Mouse (Mus musculus): ENCODE data around the gene Med29.

The Med29 gene

DNA sequence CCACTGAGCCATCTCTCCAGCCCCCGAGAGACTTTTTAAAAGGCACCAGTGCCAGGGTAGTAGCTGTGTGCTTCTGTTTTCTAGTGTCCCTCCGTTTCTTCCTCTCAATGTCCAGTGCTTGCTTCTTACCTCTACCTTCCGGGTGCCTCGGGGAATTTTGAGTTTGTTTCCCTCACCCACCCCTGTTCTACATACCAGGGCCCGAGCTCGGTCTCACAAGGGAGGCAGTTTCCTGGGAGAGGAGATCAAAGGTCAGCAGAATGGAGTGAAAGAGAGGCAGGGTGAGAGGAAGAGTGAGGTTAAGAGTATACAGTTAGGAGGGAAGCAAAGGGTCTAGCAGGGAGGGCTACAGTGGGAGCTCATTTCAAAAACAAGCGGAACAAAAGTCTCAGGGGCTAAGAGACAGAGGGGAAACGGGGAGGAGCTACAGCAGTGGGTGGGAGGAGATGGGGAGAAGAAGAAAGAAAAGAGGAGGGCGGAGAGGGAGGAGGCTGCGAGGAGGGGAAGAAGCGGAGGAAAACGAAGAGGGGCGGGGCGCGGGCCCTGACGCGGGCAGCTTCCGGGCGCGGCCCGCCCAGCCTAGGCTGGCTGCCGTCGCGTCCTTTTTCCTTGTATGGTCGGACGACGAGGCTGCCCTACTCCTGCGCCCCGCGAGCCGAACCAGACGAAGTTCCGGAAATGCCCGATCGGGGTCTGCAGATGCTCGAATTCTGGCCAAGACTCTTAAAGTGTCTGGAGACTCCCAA is 17.2 kb downstream of the Med29 start:
- peak; percentile 95 for DNase-seq

DNA sequence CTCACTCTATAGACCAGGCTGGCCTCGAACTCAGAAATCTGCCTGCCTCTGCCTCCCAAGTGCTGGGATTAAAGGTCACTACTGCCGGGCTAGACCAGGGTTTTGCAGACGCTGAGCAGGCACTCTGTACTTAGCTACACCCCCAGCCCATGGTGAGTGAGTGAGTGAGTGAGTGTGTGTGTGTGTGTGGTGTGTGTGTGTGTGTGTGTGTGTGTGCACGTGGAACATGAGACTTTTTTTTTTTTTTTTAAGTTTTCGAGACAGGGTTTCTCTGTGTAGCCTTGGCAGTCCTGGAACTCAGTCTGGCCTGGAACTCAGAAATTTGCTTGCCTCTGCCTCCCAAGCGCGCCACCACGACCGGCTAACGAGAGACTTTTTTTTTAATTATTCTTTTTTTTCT is 17.9 kb downstream of the Med29 start:
- DNase-seq = no peak

DNA sequence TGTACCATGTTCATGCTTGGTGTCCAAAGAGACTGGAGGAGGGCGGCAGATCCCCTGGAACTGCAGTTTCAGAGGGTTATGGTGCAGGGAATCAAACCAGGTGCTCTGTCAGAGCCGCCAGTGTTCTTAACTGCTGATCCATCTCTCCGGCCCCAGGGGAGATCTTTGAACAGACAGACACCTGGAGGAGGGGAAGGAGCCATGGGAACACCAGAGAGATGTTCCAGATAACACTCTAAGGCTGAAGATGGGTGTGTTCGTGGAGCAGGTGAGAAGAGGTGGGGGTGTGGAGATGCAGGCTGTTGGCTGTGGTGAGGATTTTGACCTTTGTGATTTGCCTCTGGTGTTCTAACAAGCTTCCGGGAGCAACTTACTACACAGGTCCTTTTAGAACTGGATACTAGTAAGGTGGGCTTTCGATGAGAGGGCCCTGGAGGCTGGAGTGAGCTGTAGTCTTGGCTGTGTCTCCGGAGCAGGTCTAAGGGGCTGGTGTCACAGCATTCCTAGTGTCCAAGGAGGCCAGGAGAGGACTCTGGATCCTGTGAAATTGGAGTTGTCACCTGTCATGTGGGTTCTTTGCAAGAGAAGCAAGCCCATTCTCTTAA is 18.5 kb downstream of the Med29 start:
- DNase-seq = no peak

DNA sequence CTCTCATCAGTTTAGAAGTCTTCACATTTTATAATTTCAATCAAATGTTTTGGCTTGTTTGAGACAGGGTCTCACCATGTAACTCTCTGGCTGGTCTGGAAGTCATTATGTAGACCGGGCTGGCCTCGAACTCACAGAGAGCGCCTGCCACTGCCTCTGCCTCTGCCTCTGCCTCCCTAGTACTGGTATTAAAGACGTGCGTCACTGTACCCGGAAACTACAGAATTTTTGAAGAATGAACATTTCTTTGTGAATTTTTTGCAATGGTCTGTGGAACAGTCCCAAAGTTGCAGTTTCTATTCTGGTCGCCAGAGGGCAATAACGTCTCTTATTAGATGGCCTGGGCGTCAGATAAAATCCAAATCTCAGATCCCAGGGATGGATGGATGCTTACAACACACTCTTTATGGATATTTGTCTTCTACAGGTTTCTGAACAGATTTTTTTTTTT is 19.4 kb downstream of the Med29 start:
- DNase-seq = peak; percentile 91

DNA sequence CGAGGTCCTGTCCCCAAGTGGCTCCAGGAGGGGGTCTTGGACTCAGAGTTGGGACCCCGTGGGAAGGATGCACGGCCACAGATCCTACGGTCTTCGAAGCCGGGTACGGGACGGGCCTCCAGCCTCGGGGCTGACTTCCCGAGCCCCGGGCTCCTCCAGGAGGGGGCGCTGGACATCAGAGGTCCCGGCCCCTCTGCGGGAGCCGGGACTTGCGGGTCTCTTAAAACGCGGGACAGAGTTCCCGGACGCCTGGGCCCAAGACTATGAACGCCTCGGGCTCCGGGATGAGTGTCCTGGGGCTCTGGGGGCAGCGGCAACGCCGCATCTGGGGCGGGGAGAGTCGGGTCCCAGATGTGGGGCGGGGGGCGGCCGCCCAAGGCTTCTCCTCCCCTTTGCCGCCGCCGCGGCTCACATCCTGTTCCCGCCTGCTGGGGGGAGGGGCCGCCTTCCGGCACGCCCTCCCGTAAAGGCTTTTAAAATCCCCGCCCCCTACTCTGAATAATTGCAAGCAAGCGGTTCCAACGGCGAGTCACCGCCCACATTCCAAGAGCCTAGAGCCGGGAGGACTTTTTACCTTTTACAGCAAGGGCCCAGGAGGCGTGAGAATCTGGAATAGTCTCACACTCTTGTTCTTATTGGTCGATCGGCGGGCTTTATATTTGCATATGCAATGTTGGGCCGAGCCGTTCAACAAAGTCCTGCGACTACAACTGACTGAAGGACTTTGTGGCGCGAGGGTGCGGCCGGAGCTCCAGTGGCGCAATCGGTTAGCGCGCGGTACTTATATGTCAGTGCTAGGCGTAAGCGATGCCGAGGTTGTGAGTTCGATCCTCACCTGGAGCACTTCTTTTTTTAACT is 20.0 kb downstream of the Med29 start, which contains the start of gene Plekhg2:
TSS of gene Plekhg2 (minus strand) at position 349 of the 858 bp plus-strand sequence.
- peak; percentile 99 for DNase-seq

DNA sequence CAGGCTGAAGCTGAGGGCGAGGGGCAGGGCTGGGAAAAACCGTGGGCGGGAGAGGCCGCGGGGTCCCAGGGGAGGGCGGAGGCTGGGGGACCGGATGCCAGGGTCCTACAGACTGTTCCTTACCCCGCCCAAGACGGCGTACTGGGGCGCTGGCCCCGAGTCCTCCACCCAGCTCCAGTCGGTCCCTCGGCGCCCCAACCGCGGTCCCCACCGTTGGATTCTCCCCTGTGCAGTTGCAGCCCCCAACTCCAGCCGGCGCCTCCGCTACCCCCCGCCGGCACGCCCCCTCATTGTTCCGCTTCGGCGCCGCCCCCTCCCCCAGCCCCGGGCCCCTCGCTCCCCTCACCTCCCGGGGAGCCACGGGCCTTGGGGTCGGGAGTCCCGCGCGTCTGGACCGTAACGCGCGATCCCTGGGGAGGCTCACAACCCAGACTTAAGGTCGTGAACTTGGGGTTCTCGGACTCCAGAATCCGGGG is 21.0 kb downstream of the Med29 start:
- DNase-seq = peak; percentile 72

DNA sequence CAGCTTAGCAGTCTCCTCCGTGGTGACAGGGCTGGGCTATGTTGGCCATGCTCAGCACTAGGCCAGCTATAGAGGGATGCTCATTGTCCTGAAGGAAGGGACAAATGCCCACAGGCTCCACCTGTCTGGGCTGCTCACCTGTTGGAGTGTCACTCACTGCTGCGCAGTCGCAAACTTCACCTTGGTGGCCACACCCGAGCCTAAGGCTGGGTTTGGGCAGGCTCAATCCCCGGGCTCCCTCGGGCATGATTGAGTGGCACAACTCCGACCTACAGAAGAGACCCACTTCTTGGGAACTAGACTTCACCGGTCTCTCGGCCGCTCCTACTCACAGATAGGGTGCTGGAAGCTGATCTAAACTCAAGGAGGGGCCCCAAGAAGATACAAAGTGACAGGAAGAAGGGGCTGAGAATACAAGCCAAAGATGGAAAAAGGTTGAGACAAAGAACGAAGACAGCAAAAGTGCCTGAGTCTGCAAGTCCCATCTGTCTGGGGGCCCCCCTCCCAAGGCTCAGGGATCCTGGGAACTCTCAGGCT is 21.5 kb downstream of the Med29 start:
- peak; percentile 64 for DNase-seq

DNA sequence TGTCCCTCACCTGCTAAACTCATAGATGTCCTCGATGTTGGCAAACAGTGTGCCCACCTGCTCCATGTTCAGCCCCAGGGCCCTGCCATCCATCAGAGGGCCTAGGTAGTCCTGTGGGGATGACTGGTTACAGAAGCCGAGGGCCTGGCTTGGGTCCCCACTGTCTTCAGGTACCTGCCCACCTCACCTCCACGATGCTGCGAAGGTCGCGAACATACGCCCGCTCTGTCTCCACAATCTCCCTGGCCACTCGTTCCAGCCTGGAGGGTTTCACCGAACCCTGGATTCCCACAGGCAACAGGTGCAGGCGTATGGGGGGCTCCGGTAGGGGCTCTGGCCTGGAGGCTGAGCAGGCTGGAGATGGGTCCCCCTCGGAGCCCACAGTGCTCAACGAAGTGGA is 22.5 kb downstream of the Med29 start:
- DNase-seq = no peak

DNA sequence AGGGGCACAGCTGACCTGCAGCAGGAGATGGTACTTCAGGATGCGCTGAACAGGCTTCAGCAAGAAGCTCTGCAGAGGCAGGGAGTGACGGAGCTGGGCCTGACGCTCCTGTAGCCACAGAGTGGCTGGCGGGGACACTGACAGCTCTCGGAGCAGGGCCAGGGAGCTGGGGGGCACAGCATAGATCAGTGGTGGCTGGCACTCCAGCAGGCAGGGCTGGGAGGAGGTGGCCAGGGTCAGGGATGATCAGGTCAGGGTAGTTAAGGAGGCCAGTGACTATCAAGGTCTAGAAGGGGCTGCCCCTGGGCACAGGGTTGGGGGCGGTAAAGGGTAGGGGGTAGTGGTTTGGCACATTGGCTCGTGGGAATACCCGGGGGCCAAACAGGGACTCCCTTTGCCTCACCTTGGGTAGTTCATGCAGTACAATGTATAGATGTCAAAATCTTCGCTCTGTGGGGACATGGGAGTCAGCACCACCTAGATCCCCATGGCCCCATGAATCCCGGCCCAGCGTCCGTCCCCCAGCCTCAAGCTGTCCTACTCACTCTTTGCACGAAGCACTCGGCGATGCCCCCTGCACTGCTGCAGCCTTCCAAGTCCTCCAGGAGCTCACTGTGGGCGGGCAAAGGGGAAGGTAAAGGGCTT is 24.1 kb downstream of the Med29 start:
- no peak for DNase-seq

DNA sequence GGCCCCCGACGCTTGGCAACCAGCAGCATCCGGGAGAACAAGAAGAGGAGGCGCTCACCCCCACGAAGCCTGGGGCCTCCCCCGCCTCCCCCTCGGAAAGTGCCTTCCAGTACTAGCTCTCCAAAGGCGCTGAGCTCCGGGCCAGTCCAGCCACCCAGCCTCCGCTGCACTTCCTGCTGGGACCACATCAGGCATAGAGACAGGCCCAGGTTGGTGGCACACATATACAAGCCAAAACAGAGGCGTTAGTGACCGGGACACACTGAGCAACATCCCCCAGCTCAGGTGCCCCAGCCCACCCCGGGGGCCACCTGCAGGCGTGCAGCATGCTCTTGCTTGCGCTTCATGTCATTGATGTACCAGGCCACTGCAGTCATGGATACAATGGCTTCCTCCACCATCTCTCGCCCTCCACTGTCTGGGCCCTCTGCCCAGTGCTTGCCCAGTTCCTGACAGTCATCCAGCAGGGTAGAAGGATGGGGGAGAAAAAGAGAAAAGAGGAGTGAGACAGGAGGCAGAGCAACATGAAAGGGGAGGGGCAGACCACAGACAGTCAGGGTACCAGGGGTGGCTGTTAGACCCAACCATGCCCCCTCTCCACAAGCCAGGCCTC is 24.7 kb downstream of the Med29 start:
- no peak for DNase-seq

DNA sequence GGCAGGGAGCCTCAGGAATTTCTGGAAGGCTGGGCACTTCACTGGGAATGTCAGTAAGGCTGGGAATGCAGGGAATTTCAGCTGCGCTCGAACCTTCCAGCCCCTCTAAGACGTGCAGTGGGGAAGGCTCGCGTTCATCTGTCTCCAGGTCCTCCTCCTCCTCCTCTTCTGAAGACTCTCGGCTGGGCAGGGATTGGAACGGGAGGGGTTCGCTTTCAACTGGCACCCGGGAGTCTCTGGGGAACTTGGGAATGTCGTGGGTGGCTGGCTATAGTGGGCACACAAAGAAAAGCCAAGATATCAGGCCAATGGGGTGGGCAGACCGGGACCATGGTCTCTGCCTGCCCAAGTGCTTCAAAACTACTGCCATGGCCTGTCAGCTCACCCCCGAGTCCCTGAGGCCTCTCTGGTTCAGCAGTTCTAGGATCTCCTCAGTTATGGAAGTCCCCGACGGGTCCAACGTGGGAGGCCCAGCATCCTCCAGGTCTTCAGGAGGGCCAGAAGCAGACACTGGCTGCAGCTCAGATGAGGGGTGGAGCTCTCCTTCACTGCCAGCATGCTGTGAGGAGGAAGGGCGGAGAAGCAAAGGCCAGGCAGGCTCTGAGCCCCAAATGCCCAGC is 30.0 kb downstream of the Med29 start:
- no peak for DNase-seq

DNA sequence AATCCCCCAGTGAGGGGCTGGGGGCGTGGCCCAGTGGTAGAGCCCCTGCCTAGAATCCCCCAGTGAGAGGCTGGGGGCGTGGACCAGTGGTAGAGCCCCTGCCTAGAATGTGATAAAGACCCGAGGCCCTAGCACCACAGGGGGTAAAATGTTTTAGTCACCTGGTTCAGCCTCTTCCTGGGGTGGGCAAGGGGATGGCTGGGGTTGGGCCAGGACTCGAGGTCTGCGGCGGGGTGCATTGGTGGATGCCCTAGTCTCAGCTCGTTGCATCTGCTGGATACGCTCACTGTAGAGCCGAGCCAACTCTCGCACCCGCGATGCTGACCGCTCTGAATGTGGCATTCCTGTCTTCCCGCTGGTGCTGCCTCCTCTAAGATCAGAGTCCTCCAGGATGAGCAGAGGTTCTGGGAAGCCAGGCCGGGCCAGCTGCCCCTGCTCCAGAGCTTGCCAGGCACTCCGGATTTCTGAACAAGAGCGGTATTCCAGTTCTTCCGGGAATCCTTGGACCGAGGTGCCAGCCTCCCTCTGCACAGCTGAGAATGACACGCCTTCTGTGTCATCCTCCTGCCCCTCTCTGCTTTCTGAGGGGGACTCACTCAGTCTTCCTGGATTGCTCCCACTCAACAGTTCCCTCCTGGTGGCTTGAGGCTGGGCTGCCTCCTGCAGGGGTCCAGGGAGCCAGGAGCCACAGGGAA is 30.7 kb downstream of the Med29 start:
- DNase-seq = no peak

DNA sequence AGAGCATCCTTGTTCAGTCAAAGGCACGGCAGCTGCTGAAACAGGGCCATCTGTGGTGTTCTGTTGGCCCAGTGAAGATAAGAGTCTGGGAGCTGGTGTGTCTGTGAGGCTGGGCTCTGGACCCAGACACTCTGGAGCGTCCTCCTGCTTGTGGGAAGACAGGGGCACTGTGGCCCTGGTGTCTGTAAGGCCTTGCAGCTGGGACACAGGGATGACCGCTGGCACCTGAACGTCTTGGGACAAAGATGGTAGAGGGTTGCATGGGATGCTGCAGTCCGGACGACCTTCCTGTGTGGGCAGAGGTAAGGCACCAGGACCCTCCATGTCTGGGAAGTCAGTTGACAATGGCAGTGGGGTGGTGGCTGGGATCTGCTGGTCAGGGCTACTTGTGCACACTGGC is 32.2 kb downstream of the Med29 start:
- no peak for DNase-seq

DNA sequence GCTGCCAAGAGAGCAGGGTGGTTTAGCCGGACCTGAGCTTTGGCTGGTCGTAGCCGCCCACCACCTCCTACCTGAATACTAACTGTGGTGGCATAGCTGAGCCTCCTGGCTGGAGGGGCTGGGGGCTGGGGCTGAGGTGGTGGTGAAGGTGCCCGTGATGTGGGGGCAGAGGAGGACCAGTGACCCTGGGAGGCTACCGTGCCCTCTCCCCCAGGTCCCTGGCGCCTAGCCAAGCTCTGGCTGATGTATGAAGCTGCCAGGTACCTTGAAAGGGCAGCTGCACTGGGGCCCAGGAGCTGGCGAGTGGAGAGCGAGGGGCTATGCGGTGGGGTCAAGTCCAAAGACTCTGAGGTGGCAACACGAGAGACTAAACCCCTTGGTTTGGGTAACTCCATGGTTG is 32.7 kb downstream of the Med29 start:
- no peak for DNase-seq

DNA sequence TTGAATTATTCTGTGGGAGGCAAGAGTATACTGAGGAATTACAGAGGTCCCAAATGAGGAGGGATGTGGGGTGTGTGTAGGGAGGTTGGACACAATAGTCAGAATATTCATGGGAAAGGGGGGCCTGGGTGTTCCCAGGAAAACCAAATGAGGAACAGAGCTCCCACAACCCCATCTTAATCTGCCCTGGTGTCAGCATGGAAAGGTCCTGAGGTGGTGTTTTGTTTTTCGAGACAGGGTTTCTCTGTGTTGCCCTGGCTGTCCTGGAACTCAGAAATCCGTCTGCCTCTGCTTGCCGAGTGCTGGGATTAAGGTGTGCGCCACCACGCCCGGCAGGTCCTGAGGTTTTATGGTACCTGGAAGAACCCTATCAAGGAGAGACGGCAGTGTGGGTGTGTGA is 34.1 kb downstream of the Med29 start:
- no peak for DNase-seq

DNA sequence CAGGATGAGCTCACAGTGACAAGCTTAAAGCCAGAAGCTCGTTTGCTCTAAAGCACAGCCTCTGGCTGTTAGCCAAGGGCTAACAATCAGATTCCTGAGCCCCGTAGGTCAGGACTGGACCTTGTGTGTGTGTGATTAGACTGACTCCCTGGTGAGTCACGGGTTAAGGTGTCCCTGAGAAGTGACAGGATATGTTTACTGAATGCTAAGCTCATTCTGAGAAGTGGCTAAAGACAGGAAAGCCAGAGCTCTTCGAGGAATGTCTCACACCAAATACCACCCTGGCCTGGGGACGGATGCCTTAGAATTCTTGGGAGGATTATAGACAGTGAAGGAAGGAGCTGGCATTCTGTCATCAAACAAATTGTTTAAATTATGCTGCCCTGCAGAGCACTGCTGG is 34.5 kb downstream of the Med29 start:
- peak; percentile 23 for DNase-seq

DNA sequence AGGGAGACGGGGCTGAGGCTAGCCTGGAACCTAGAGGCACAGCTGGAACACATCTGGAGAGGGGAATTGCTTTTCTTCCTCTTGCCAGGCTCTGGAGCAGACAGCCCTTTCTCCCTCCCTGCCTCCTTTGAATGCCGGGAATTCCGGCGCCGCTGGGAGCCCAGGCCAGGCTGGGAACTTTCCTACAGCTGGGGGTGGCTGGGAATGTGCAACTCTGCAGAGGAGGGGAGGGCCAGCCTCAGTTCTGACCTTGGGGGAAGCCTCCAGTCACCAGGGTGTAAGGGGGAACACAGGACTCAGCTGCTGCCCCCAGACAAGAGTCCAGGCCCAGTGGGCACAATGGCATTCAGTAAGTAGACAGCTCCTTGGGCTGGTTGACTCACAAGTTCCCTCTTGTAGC is 35.5 kb downstream of the Med29 start:
- DNase-seq = peak; percentile 62

DNA sequence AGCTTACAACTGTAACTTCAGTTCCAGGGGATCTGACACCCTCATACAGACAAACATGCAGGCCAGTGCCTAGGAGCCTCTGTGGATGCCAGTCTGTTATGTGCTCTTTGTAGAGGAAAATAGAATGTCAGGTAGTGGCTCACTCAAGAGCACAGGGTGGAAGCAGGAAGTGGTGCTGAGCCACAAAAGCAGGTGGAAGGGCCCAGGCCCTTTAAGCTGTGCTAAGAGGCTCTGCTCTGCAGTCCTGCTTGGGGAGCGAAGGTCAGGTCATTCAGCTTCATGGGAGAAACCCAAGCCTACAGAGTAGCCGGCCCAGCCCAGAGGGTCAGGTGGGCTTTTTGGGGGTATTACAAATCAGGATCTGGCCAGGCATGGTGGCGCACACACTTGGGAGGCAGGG is 37.3 kb downstream of the Med29 start:
- no peak for DNase-seq

DNA sequence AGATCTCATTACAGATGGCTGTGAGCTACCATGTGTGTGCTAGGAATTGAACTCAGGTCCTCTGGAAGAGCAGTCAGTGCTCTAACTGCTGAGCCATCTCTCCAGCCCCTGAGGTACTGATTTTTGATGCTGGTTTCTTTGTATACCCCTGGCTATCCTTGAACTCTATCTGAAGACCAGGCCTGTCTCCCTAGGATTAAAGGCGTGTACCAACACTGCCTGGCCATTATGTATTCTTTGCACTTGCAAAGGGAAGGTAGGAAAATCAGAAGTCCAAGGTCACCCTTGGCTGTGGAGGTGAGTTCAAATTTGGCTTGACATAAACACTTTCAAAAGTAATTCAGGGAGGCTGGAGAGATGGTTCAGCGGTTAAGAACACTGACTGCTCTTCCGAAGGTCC is 37.9 kb downstream of the Med29 start:
- no peak for DNase-seq

DNA sequence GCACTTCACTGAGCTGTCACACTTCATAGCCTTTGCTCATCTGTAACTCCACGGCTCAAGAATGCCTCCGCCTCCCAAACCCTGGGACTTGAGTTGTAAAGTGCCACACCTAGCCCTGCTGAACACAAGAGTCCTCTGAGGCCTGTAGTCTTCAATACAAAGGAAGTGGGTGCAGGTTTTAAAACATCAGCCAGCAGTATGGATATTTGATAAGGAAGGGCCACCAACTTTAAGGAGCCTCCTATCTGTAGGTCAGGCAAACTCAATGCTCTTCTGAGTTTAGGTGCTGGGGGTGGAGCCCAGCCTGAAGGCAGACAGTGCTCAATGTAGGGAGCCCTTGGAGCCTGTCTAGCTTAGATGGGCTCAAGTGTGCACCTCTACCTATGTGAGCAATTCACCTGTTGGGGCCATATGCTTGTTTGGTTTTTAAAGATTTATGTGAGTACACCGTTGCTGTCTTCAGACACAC is 38.4 kb downstream of the Med29 start:
- DNase-seq = no peak

DNA sequence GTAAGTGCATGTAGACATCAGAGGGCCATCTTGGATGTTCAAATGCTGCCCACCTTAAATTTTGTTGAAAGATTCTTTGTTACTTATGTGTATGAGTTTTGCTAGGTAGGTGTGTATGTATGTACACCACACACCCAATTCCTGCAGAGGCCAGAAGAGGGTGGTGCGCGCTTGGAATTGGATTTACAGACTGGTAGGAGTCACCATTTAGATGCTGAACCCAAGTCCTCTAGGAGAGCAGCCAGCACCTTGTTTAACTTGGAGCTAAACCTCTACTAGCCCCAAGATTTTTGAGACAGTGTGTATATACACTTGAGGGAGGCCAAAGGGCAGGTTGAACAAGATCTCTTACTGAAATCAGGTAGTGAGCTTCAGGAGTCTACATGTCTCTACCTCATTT is 39.2 kb downstream of the Med29 start:
- no peak for DNase-seq
